10 mouse cellular contexts compared by ENCODE assay signal in the genomic region with DNA sequence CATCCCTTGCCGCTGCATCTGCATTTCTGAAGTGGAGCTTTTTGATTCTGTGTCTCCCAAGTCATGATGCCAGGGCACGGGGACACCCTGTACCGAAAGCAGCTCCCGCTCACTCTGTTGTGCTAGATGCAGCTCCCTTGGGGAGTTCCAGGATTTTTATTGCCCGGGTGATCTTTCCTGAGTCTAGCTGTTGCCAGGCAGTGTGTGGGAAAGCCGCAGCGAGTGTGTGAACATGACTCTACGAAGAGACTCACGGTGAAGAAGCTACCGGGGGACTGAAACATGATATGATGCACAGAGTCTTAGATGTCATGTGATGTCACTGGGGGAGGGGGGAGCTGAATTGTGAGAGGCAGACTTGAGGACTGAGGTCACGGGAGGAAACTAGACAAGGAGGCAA.
DNase-seq lines count a peak whose midpoint lies in the region; ATAC-seq and TF ChIP-seq lines count a peak whose summit lies in the region.
"Had no signal": no experiment of that assay in that cellular context is flagged by ENCODE, and none has a peak within 500 bp of the region (broad histone marks: within the 10 kb centered on the region; RNA-seq: fewer than 3 reads in every experiment).

No protein-coding gene starts in this region.

- no peak for TF ChIP-seq POLR2A in heart, adult 2 months (IDR thresholded peaks at IDR 0.05; ENCODE audit: insufficient read depth, low read depth, low read length)

- no peaks in the 10 kb centered on the region for H3K36me3 ChIP-seq in heart, embryonic 14.5 days (ENCODE audit: control insufficient read depth, insufficient read depth, low read length)
- no peaks in the 10 kb centered on the region for H3K36me3 ChIP-seq in heart, adult 2 months (ENCODE audit: control insufficient read depth, insufficient read depth, low read length)
- H3K36me3 ChIP-seq in hindbrain, embryonic 11.5 days (ENCODE audit: control insufficient read depth, insufficient read depth, low read length), result no peaks in the 10 kb centered on the region

- peaks cover 0 to 8% of the 10 kb centered on the region in 2 experiments; a peak in 1 of 4 replicates for H3K4me1 ChIP-seq in heart, embryonic 14.5 days (ENCODE audit: control insufficient read depth in 2 of 2, insufficient read depth in 2 of 2, low read length in 2 of 2)
- no peaks in the 10 kb centered on the region for H3K4me1 ChIP-seq in heart, adult 2 months (ENCODE audit: control insufficient read depth, insufficient read depth, low read length)
- no peaks in the 10 kb centered on the region for H3K4me1 ChIP-seq in hindbrain, embryonic 11.5 days (replicated peaks; ENCODE audit: control insufficient read depth, insufficient read depth, low read length)

- no peaks in the 10 kb centered on the region for H3K27me3 ChIP-seq in heart, embryonic 14.5 days (ENCODE audit: control insufficient read depth, insufficient read depth, low read length)
- H3K27me3 ChIP-seq in heart, adult 2 months (ENCODE audit: control insufficient read depth, insufficient read depth, low read length), result no peaks in the 10 kb centered on the region
- H3K27me3 ChIP-seq in hindbrain, embryonic 11.5 days (ENCODE audit: control insufficient read depth, insufficient read depth, low read length), result no peaks in the 10 kb centered on the region

- TF ChIP-seq CTCF in heart, adult 2 months (IDR thresholded peaks at IDR 0.05), result no peak

- H3K79me2 ChIP-seq in heart, adult 2 months (replicated peaks; ENCODE audit: control insufficient read depth, insufficient read depth, low read length), result no peaks in the 10 kb centered on the region

- no peak overlapping the region for H3K4me3 ChIP-seq in heart, embryonic 14.5 days (ENCODE audit: control insufficient read depth in 1 of 2, insufficient read depth in 1 of 2, low read depth in 1 of 2, low read length in 2 of 2)
- H3K4me3 ChIP-seq in heart, adult 2 months, result no peak overlapping the region
- no peak overlapping the region for H3K4me3 ChIP-seq in hindbrain, embryonic 11.5 days (ENCODE audit: low read depth, low read length)

- no peak for DNase-seq in heart, adult 2 months
- peak; percentile 8 for DNase-seq in Muller cell, postnatal 12 days (ENCODE audit: inconsistent ontology term)
- DNase-seq in hindbrain, embryonic 11.5 days (ENCODE audit: low spot score), result peak; percentile 38
- peak; percentile 37 for DNase-seq in neural tube, embryonic 10.5 days (ENCODE audit: extremely low spot score, low spot score)
- no peak for DNase-seq in thymus, postnatal 4 days
- DNase-seq in cerebellum, postnatal 25 days, result no peak
- DNase-seq: liver, postnatal 0 days; right cerebral cortex, postnatal 25 days had no signal

- no peak overlapping the region for H3K4me2 ChIP-seq in heart, embryonic 14.5 days (ENCODE audit: low read length)
- no peak overlapping the region for H3K4me2 ChIP-seq in hindbrain, embryonic 11.5 days (replicated peaks; ENCODE audit: low read depth, low read length)

- no peaks in the 10 kb centered on the region for H3K9me3 ChIP-seq in heart, embryonic 14.5 days (ENCODE audit: control insufficient read depth, low read length)
- H3K9me3 ChIP-seq in hindbrain, embryonic 11.5 days (ENCODE audit: control insufficient read depth, low read length), result no peaks in the 10 kb centered on the region

- ATAC-seq in heart, embryonic 14.5 days (ENCODE audit: insufficient number of reproducible peaks, insufficient read depth, low FRiP score, low read depth), result no peak
- ATAC-seq in hindbrain, embryonic 11.5 days (ENCODE audit: low FRiP score), result no peak
- ATAC-seq in activated CD4-positive, CD25-positive, alpha-beta regulatory T cell, adult 4 months, result no peak
- ATAC-seq: liver, postnatal 0 days had no signal

- intact Hi-C loops in heart, adult 2 months (cut with DNase I), result no loop called here

- WGBS in heart, embryonic 14.5 days, result 49% methylated on average over 11 of the region's 11 CpGs
- 51% methylated on average over 11 of the region's 11 CpGs for whole genome bisulfite sequencing in heart, adult 2 months
- 25% methylated on average over 11 of the region's 11 CpGs for WGBS in hindbrain, embryonic 11.5 days

- no peak for TF ChIP-seq EP300 in heart, adult 2 months (IDR thresholded peaks at IDR 0.05; ENCODE audit: insufficient read depth, low read depth, low read length)

- H3K9ac ChIP-seq in heart, embryonic 14.5 days (ENCODE audit: low read length), result 0 out of 2 replicates have a peak overlapping the region, but pooled peaks have one; percentile 11
- H3K9ac ChIP-seq in heart, adult 2 months (ENCODE audit: low read depth, low read length), result no peak overlapping the region
- no peak overlapping the region for H3K9ac ChIP-seq in hindbrain, embryonic 11.5 days (ENCODE audit: low read depth, low read length)
- H3K9ac ChIP-seq: liver, postnatal 0 days had no signal

- H3K27ac ChIP-seq in heart, embryonic 14.5 days (replicated peaks in 1 of 2; ENCODE audit: control insufficient read depth in 1 of 2, insufficient read depth in 1 of 2, low read depth in 2 of 2, low read length in 2 of 2), result no peak overlapping the region
- no peak overlapping the region for H3K27ac ChIP-seq in heart, adult 2 months
- H3K27ac ChIP-seq in hindbrain, embryonic 11.5 days (ENCODE audit: low read depth, low read length), result peak overlapping the region; percentile 39; the same call in 1 of the 2 replicates

Comparison
In these comparisons a context has a peak if more than half of its experiments do, and no peak if none do; other contexts are left out.
1. DNase-seq: peak in Muller cell, postnatal 12 days (single experiment), hindbrain, embryonic 11.5 days (single experiment) and neural tube, embryonic 10.5 days (single experiment); none in heart, adult 2 months (0 of 2), thymus, postnatal 4 days (single experiment) and cerebellum, postnatal 25 days (0 of 2).